Mouse (Mus musculus) hindbrain, embryonic 12.5 days (tissue): ENCODE results near the gene Cc2d1b. TPM values are rescaled to one million over a fixed set of nuclear protein-coding genes. Genes with fewer than 3 reads are reported as not detected.

Experiments
- ATAC-seq: fragments of 200-750 bp; cut with Nextera tagmentation; 2 replicates; pipeline ENCODE4 v1.8.0; 2017; ENCODE audit warnings: moderate TSS enrichment; ENCODE audit not compliant: low FRiP score
- H3K27ac ChIP-seq: fragments of 300-500 bp; sonication (generic); 2 replicates; pipeline ENCODE4 v1.5.1; 2016; ENCODE audit warnings: mild to moderate bottlenecking
- H3K27me3 ChIP-seq: fragments of 300-500 bp; sonication (generic); 2 replicates; pipeline ENCODE4 v1.6.1; 2016; ENCODE audit warnings: mild to moderate bottlenecking
- H3K36me3 ChIP-seq: fragments of 300-500 bp; sonication (generic); 2 replicates; pipeline ENCODE4 v1.6.1; 2016; ENCODE audit warnings: mild to moderate bottlenecking
- H3K4me1 ChIP-seq: fragments of 300-500 bp; sonication (generic); 2 replicates; pipeline ENCODE4 v1.6.1; 2016
- H3K4me2 ChIP-seq: fragments of 300-500 bp; sonication (generic); replicated peaks from 2 replicates; pipeline ENCODE4 v1.6.1; 2016; ENCODE audit warnings: mild to moderate bottlenecking
- H3K4me3 ChIP-seq: fragments of 300-500 bp; sonication (generic); 2 replicates; pipeline ENCODE4 v1.5.1; 2016; ENCODE audit warnings: mild to moderate bottlenecking
- H3K9ac ChIP-seq: fragments of 300-500 bp; sonication (generic); 2 replicates; pipeline ENCODE4 v1.6.1; 2016; ENCODE audit warnings: mild to moderate bottlenecking, moderate library complexity
- H3K9me3 ChIP-seq: fragments of 300-500 bp; sonication (generic); replicated peaks from 2 replicates; pipeline ENCODE4 v1.6.1; 2016; ENCODE audit warnings: mild to moderate bottlenecking
- WGBS: fragments of 180-500 bp; shearing (Covaris S2); methylation state at CpG from one replicate; pipeline ENCODE4 v1.1.7; 2016; 5-methylcytosine and 5-hydroxymethylcytosine counted together
- polyA plus RNA-seq: library from polyadenylated mRNA; unstranded; fragments of >200 nt; fragmentation: Nextera tagmentation; extraction: Ambion mirVana; gene quantifications from 2 replicates; pipeline ENCODE4 v1.2.1, GENCODE M21; 2016

The Cc2d1b gene
- polyA plus RNA-seq, 1 experiment from 2014 or later: 24.7 TPM

GRCm38 (mm10) chr4:108620536-108620935 lies 796 bp downstream of the Cc2d1b start:
- H3K4me3 ChIP-seq: peak overlapping the region; percentile 82
- no peak for ATAC-seq
- whole genome bisulfite sequencing: 22% methylated on average over 8 of the region's 8 CpGs
- H3K27ac ChIP-seq: peak overlapping the region; percentile 86
- peaks cover 16% of the 10 kb centered on the region for H3K4me1 ChIP-seq
- peak overlapping the region; percentile 80 for H3K4me2 ChIP-seq
- peak overlapping the region; percentile 95 for H3K9ac ChIP-seq
- no peaks in the 10 kb centered on the region for H3K9me3 ChIP-seq
- no peaks in the 10 kb centered on the region for H3K27me3 ChIP-seq
- H3K36me3 ChIP-seq: peaks cover 17% of the 10 kb centered on the region

- no peaks in the 10 kb centered on the region for H3K27me3 ChIP-seq
- H3K9me3 ChIP-seq: no peaks in the 10 kb centered on the region
- ATAC-seq: no peak
- H3K27ac ChIP-seq: no peak overlapping the region
- no peak overlapping the region for H3K4me3 ChIP-seq
- H3K9ac ChIP-seq: no peak overlapping the region
- H3K4me2 ChIP-seq: no peak overlapping the region
- H3K36me3 ChIP-seq: peaks cover 27% of the 10 kb centered on the region
- H3K4me1 ChIP-seq: peaks cover 16% of the 10 kb centered on the region
- WGBS: 92% methylated on average over 6 of the region's 6 CpGs
These were observed 1.8 kb downstream of the Cc2d1b start for GRCm38 (mm10) chr4:108621504-108621903.

DNA sequence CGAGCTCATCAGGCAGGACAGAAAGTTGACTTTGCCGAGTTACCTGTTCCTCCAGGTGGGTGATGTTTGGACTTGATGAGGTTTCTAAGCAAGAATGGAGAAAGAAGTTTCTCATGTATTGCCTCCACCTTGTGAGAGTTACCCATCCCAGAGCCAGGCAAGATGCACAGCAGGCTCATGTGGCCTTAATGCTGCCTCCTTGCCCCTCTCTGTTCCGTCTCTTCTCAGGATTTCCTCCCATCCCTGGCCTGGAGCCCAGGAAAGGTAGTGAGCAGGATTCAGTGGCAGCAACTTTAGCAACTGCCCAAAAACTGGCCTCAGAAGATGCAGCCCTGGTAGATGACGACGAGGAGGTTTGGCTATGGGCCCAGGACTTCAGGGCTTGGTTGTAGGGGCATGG lies 7.3 kb downstream of the Cc2d1b start:
- H3K4me2 ChIP-seq: no peak overlapping the region
- ATAC-seq: no peak
- no peak overlapping the region for H3K9ac ChIP-seq
- 91% methylated on average over 5 of the region's 5 CpGs for WGBS
- H3K27ac ChIP-seq: no peak overlapping the region
- no peaks in the 10 kb centered on the region for H3K9me3 ChIP-seq
- no peaks in the 10 kb centered on the region for H3K4me1 ChIP-seq
- H3K4me3 ChIP-seq: no peak overlapping the region
- H3K36me3 ChIP-seq: peaks cover 79% of the 10 kb centered on the region
- no peaks in the 10 kb centered on the region for H3K27me3 ChIP-seq

DNA sequence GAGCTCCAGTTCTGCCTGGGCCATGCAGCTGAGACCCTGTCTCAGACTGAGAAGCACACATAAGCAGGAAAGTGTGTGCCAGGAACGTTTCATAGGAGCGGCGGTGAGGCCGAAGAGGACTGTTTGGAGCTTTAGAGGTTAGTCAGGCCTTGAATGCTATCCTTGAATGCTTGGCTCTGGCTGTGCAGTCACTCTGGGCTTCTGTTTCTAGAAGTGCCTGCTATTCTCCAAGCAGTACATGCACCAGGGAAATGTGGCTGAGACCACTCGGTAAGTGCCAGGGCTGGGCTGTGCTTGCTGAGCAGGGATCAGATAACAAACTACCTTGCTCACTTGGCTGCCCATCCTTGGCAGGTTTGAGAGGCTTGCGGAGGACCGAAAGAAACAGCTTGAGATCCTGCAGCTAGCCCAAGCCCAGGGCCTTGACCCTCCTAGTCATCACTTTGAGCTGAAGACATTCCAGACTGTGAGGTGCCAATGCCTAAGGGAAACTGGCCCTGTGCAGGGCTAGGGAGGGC lies 9.7 kb downstream of the Cc2d1b start:
- H3K36me3 ChIP-seq: peaks cover 91% of the 10 kb centered on the region
- H3K27me3 ChIP-seq: no peaks in the 10 kb centered on the region
- H3K4me1 ChIP-seq: 0 out of 2 replicates have a peak, but pooled peaks cover 3% of the 10 kb centered on the region
- no peak overlapping the region for H3K27ac ChIP-seq
- no peak for ATAC-seq
- no peak overlapping the region for H3K9ac ChIP-seq
- H3K4me2 ChIP-seq: no peak overlapping the region
- WGBS: 95% methylated on average over 7 of the region's 7 CpGs
- no peak overlapping the region for H3K4me3 ChIP-seq
- no peaks in the 10 kb centered on the region for H3K9me3 ChIP-seq

DNA sequence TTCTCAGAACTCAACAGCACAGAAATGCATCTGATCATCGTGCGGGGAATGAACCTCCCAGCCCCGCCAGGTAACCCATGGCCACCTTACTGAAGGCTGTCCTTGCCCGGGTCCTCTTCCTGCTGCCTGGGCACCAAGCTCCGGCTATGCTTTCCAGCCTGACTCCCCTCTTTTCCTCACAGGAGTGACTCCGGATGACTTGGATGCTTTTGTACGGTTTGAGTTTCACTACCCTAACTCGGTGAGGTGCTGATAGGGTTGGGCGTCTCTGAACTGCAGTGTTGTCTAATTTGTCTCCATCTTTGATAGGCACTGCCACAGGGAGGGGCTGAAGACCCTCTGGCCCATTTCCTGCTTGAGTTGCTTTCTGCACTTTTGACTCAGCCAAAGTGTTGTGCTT lies 10.4 kb downstream of the Cc2d1b start:
- H3K36me3 ChIP-seq: peaks cover 90% of the 10 kb centered on the region

DNA sequence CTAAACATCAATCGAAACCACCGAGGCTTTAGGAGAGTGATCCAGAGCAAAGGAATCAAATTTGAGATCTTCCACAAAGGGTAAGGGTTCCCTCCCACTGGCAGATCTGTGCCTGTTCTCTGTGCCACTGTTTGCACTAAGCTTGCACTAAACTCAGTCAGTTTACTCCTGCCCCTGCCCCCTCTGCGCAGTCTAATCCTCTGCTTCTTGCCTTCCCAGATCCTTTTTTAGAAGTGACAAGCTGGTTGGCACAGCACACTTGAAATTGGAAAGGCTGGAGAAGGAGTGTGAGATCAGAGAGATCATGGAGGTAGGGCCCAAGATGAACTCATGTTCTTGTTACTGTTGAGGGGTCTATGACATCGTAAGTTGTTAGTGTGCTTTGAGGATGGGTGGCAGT lies 11.9 kb downstream of the Cc2d1b start:
- H3K4me3 ChIP-seq: no peak overlapping the region
- no peak overlapping the region for H3K27ac ChIP-seq
- H3K27me3 ChIP-seq: no peaks in the 10 kb centered on the region
- no peak overlapping the region for H3K9ac ChIP-seq
- WGBS: 95% methylated on average over 4 of the region's 4 CpGs
- H3K36me3 ChIP-seq: peaks cover 82% of the 10 kb centered on the region
- ATAC-seq: no peak
- H3K9me3 ChIP-seq: no peaks in the 10 kb centered on the region
- H3K4me1 ChIP-seq: peaks cover 3% of the 10 kb centered on the region; the same call in 1 of the 2 replicates
- no peak overlapping the region for H3K4me2 ChIP-seq

More for the DNA sequence above, 10.4 kb downstream of the Cc2d1b start:
- Histone ChIP-seq H3K27ac (no peak overlapping the region), H3K4me3 (no peak overlapping the region), H3K4me1 (peaks cover 3% of the 10 kb centered on the region; the same call in 1 of the 2 replicates), H3K9me3 (no peaks in the 10 kb centered on the region), H3K9ac (no peak overlapping the region), H3K4me2 (no peak overlapping the region), H3K27me3 (no peaks in the 10 kb centered on the region)
- 96% methylated on average over 9 of the region's 9 CpGs for WGBS
- ATAC-seq: no peak

GRCm38 (mm10) chr4:108633703-108634102 lies 14.0 kb downstream of the Cc2d1b start:
- Histone ChIP-seq H3K4me1 (peaks cover 3% of the 10 kb centered on the region; the same call in 1 of the 2 replicates), H3K9me3 (no peaks in the 10 kb centered on the region), H3K27me3 (no peaks in the 10 kb centered on the region), H3K27ac (peak overlapping the region; percentile 35; the same call in 1 of the 2 replicates), H3K9ac (no peak overlapping the region), H3K4me2 (no peak overlapping the region), H3K4me3 (no peak overlapping the region), H3K36me3 (peaks cover 72% of the 10 kb centered on the region)
- ATAC-seq: no peak
- WGBS: 68% methylated on average over 12 of the region's 12 CpGs

GRCm38 (mm10) chr4:108634696-108635095 lies 15.0 kb downstream of the Cc2d1b start:
- Histone ChIP-seq H3K27ac (no peak overlapping the region), H3K4me2 (no peak overlapping the region), H3K9ac (no peak overlapping the region), H3K9me3 (no peaks in the 10 kb centered on the region), H3K36me3 (peaks cover 65% of the 10 kb centered on the region), H3K4me3 (no peak overlapping the region), H3K27me3 (no peaks in the 10 kb centered on the region), H3K4me1 (peaks cover 3% of the 10 kb centered on the region; the same call in 1 of the 2 replicates)
- 51% methylated on average over 4 of the region's 4 CpGs for WGBS
- no peak for ATAC-seq

DNA sequence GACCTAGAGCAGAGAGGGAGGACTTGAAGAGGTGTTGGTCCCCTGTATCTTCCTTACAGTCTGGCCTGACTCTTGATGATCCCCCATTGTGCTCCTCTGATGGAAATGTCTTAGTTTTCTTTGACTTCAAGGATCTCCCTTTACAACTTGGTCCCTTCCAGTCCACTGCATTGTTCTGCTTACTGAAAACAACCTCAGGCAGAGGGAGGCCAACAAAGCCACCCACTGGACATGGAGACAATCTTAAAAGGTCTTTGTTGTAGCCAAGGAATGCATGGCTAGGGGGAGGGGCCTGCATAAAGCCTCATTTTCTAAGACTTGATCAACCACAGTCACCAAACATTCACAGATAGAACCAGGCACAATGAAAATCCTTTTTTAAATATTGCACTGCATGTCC lies 15.4 kb downstream of the Cc2d1b start:
- Histone ChIP-seq H3K9me3 (no peaks in the 10 kb centered on the region), H3K4me2 (no peak overlapping the region), H3K4me1 (peaks cover 3% of the 10 kb centered on the region; the same call in 1 of the 2 replicates), H3K4me3 (no peak overlapping the region), H3K9ac (no peak overlapping the region), H3K36me3 (peaks cover 61% of the 10 kb centered on the region), H3K27me3 (no peaks in the 10 kb centered on the region), H3K27ac (no peak overlapping the region)
- ATAC-seq: no peak

DNA sequence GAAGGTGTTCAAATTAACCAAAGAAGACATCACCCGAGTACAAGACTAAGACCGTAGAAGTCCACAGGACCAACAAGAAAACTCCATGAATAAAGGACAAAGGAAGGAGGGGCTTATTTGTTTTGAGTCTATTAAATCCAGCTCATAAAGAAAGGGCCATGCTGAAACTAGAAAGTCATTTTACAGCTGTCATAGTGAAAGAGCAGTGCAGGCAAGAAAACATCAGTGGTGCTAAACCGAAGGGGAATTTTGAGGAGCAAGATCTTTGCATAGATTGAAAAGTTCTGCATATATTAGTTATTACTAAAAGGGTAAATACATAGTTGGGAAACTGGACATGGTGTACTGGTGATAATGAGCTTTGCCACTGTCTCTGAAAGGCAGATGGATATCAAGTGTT lies 18.0 kb downstream of the Cc2d1b start:
- 91% methylated on average over 3 of the region's 3 CpGs for WGBS
- no peak overlapping the region for H3K27ac ChIP-seq
- H3K4me3 ChIP-seq: no peak overlapping the region
- ATAC-seq: no peak
- peaks cover 3% of the 10 kb centered on the region; the same call in 1 of the 2 replicates for H3K4me1 ChIP-seq
- no peak overlapping the region for H3K4me2 ChIP-seq
- H3K9ac ChIP-seq: no peak overlapping the region
- H3K9me3 ChIP-seq: no peaks in the 10 kb centered on the region
- H3K36me3 ChIP-seq: peaks cover 49% of the 10 kb centered on the region
- no peaks in the 10 kb centered on the region for H3K27me3 ChIP-seq

DNA sequence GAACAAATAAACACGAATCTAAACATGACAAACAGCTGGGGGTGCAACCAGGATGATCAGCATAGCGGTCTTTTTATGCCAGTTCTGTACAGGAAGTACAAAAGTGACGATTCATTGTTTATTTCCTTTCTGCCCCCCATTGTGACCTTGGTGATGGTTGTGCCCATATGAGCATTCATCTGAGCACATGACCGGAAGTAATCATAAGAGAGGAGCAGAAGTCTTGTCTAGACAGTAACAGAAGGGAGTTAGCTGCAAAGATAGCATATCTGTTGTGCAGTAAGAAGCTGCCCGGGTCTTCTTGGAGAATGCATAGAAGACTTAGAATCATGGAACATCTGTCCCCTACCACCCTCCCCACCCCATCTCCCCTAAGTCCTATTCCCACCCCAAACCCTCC lies 19.0 kb downstream of the Cc2d1b start:
- whole genome bisulfite sequencing: 86% methylated on average over 5 of the region's 5 CpGs
- no peak overlapping the region for H3K4me2 ChIP-seq
- no peaks in the 10 kb centered on the region for H3K27me3 ChIP-seq
- no peak overlapping the region for H3K4me3 ChIP-seq
- H3K9me3 ChIP-seq: no peaks in the 10 kb centered on the region
- H3K27ac ChIP-seq: no peak overlapping the region
- H3K9ac ChIP-seq: no peak overlapping the region
- no peaks in the 10 kb centered on the region; the same call in 1 of the 2 replicates for H3K4me1 ChIP-seq
- ATAC-seq: no peak
- peaks cover 47% of the 10 kb centered on the region for H3K36me3 ChIP-seq

DNA sequence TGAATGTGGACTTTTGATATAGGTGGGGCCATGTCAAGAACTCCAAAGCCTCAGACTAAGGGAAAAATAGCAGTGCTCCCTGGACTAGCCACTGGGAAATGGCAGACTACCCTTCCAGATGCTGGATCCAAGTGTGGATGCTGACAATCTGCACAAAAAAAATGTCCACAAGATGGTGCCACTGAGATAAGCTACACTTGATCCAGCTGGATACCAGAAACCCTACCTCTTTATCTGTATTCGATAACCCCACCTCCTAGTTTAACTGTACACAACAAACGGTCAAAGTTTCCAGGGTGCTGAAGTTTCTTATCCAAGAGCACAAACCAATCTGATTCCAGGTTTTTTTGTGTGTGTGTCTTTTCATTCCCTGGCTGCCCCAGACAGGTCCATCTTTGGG lies 44.7 kb downstream of the Cc2d1b start:
- no peaks in the 10 kb centered on the region for H3K9me3 ChIP-seq
- ATAC-seq: no peak
- no peak overlapping the region for H3K9ac ChIP-seq
- H3K4me2 ChIP-seq: no peak overlapping the region
- peaks cover 18% of the 10 kb centered on the region for H3K36me3 ChIP-seq
- no peak overlapping the region for H3K27ac ChIP-seq
- WGBS: 79% methylated on average over 2 of the region's 2 CpGs
- H3K4me3 ChIP-seq: no peak overlapping the region
- H3K4me1 ChIP-seq: no peaks in the 10 kb centered on the region
- no peaks in the 10 kb centered on the region for H3K27me3 ChIP-seq
